Mouse (Mus musculus) left cerebral cortex, adult 9 months (tissue): ENCODE results near the gene Krtap10-10.

Experiments used
- DNase-seq, 2 experiments: peaks; one replicate each; pipeline ENCODE4 v3.0.0; 2022; ENCODE audit warnings: low spot score in 2 of 2

Krtap10-10 gene

GRCm38 (mm10) chr10:77867546-77867945 lies 31.8 kb downstream of the Krtap10-10 start:
- no peak for DNase-seq

DNA sequence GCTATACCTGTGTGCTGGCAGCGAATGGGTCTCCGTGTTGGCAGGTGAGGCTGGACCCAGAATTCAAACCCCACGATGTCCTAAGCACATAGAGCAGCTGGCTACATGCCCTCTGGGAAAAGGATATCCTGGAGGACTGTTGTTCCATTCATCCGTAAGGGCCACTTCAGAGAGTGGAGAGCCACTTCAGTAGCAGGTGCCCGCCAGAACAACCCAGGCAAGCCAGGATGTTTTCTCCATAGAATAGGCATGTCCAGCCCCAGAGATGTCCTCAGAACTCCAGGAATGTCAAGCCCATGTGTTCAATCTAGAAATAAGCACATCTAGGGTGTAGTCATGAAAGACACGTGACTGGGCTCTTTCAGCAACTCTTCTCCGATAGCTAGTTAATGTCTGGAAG lies 33.9 kb downstream of the Krtap10-10 start:
- DNase-seq, result no peak

- DNase-seq, result peak in 1 of 2 experiments; percentile 46
These were observed 43.2 kb downstream of the Krtap10-10 start for GRCm38 (mm10) chr10:77878985-77879384.

GRCm38 (mm10) chr10:77880305-77880704 lies 44.6 kb downstream of the Krtap10-10 start:
- no peak for DNase-seq

- DNase-seq, result no peak
These were observed 46.8 kb downstream of the Krtap10-10 start for GRCm38 (mm10) chr10:77882553-77882952.

- no peak for DNase-seq
These were observed 50.4 kb downstream of the Krtap10-10 start for GRCm38 (mm10) chr10:77886007-77886747.
